Mouse (Mus musculus) cerebellum, adult 11 months (tissue): ENCODE results near the gene Gm8220.
"Not testable (repeated sequence)": the region's sequence is repeated elsewhere in the genome, so short reads cannot be mapped to it uniquely, and the experiment has no call there.

Experiments used
- DNase-seq: peaks from one replicate; pipeline ENCODE4 v3.0.0; 2022

Gene Gm8220

GRCm38 (mm10) chr14:44285280-44285679, at the start of gene Gm8220:
Gm8220 (plus strand) TSS chr14:44285580.
- not testable (repeated sequence) for DNase-seq

DNA sequence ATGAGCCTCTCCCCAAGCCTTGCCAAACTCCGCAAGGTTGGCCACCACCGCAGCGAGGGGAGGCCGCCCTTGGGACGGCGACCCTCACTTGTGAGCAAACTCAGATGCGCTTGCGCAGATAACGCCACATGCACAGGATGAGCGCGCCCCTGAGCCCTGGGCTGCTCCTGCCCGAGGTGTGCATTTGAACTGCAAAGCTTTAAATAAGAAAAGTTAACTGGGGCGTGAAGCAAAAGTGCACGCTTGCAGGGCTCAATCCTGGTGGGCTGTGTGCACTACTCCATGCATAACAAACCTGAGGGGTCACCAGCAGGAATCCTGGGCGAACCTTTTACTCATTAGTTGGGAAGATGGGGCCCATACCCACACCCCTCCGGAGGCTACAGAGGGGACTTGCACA, 37.3 kb upstream of the Gm8220 start:
- no peak for DNase-seq

- DNase-seq = not testable (repeated sequence)
Observed at GRCm38 (mm10) chr14:44312049-44312448, 26.7 kb downstream of the Gm8220 start.

DNA sequence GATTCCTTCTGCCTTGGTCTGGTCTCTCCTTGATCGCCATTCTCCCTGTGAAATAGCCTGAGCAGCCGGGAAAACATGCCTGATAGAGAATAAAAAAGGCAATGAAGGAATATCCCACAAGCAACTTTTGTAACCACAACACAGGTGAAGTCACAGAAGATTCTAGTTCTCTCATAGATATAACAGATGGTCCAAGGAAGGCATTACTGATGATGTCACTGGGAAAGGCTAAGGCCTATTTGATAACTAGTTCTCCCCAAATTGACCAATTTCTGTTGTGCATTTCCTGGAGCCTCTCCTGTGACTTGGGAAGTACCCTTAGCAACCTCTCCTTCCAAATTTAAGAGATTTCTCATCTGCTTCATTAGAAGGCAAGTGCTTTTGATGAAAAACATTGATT, 53.1 kb downstream of the Gm8220 start, which contains the start of gene Gm5930:
Gene Gm5930, minus strand, starts transcription at position 101 of the 400 bp plus-strand sequence.
- DNase-seq = not testable (repeated sequence)
